Mouse (Mus musculus) brain, embryonic 14.5 days (tissue): ENCODE data around the gene Dnaic1.
"Not testable (repeated sequence)": the region's sequence is repeated elsewhere in the genome, so short reads cannot be mapped to it uniquely, and the experiment has no call there.

ENCODE experiments used
- CTCF ChIP-seq: fragments of 200-500 bp; IDR thresholded peaks from 2 replicates; pipeline ENCODE4 v1.5.1; 2012; ENCODE audit warnings: inconsistent platforms, mild to moderate bottlenecking, moderate library complexity, borderline replicate concordance; ENCODE audit not compliant: insufficient read depth, insufficient read length; ENCODE audit errors: extremely low read depth
- POLR2A ChIP-seq: fragments of 200-500 bp; IDR thresholded peaks from 2 replicates; pipeline ENCODE4 v1.6.1; 2012; ENCODE audit warnings: mild to moderate bottlenecking, inconsistent platforms, borderline replicate concordance; ENCODE audit not compliant: poor library complexity, insufficient read depth, insufficient read length, severe bottlenecking; ENCODE audit errors: extremely low read depth

DNA sequence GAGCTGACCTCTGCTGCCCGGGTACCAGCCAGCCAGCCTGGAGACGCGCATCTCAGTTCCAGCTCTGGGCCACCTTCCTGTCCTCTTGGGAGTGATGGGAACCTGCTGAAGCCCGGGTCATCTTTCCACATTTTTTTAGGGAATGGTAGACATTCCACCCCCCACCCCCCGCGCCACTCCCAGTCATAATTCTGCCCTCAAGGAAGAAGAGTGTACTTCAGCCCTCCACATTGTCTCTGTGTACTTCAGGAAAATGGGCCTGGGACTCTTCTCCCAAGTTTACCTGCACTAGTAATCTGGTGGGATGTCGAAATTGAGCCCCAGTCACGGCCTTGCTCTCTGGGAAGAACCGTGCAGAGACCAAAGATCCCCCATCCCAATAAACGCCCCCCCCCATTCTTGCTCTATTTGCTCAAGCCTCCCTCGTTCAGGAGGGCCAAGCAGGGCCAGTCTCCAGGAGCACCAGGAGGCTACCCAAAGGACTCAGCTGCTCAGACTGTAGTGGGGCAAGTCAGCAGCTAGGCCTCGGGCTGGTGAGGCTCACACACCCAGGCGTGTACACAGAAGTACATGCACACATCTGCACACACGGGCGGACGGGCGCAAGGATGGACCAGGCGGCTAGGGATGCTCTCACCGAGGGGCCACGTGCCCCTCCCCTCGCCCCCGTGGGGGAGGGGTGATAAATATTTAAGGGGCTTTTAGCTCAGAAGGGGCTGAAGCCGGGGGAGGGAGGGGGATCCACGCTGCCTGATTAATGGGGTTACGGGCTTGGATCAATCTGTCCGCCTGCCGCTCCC, 114.8 kb downstream of the Dnaic1 start:
- TF ChIP-seq CTCF, POLR2A: not testable (repeated sequence)
